Mouse (Mus musculus): ENCODE results near the gene Dusp11. TPM values are rescaled to one million over a fixed set of nuclear protein-coding genes. Genes with fewer than 3 reads are reported as not detected.
A peak's percentile ranks its signal among the peaks of the same experiment; 100 is the strongest.
"Not testable (repeated sequence)": the region's sequence is repeated elsewhere in the genome, so short reads cannot be mapped to it uniquely, and the experiment has no call there.

Gene Dusp11
- total RNA-seq, 2 experiments from 2014 or later = 29.2 to 36.5 TPM

- TF ChIP-seq CTCF (IDR thresholded peaks at IDR 0.05) = no peak
- intact Hi-C loops (cut with DNase I) = no loop called here
- DNase-seq = no peak
- no peak overlapping the region for H3K27ac ChIP-seq
- no peak overlapping the region for H3K4me3 ChIP-seq
Measured at GRCm38 (mm10) chr6:85973336-85973735, 11.9 kb upstream of the Dusp11 start.

DNA sequence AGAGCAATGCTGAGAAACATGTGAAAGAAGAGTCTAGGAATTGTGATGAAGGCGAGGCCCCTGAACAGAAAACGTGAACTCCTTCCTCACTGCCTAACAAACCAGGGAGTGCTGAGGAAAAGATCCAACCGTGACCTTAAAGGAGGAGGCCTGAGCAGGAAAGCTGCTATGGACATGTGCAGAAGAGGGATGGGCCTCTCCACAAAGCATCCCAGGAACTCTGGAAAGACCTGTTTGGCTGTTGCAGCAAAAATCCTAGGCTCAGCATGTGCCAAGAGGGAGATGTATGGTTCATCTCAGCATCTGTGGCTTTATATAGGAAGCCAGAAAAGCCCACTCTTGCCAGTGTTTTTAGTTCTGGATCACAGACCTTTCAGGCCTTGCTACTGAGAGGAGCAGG, 11.2 kb upstream of the Dusp11 start:
- no peak for TF ChIP-seq CTCF (IDR thresholded peaks at IDR 0.05)
- Histone ChIP-seq H3K27ac (no peak overlapping the region), H3K4me3 (no peak overlapping the region)
- DNase-seq = no peak
- intact Hi-C loops (cut with DNase I) = no loop called here

GRCm38 (mm10) chr6:85969889-85970288, 8.4 kb upstream of the Dusp11 start:
- H3K27ac ChIP-seq = no peak overlapping the region
- no peak for TF ChIP-seq CTCF (IDR thresholded peaks at IDR 0.05)
- H3K4me3 ChIP-seq = no peak overlapping the region
- DNase-seq = no peak
- intact Hi-C loops (cut with DNase I) = no loop called here

GRCm38 (mm10) chr6:85966686-85967085, 5.2 kb upstream of the Dusp11 start:
- no peak for DNase-seq
- no peak overlapping the region for H3K27ac ChIP-seq
- TF ChIP-seq CTCF (IDR thresholded peaks at IDR 0.05) = no peak
- H3K4me3 ChIP-seq = no peak overlapping the region
- intact Hi-C loops (cut with DNase I) = no loop called here

DNA sequence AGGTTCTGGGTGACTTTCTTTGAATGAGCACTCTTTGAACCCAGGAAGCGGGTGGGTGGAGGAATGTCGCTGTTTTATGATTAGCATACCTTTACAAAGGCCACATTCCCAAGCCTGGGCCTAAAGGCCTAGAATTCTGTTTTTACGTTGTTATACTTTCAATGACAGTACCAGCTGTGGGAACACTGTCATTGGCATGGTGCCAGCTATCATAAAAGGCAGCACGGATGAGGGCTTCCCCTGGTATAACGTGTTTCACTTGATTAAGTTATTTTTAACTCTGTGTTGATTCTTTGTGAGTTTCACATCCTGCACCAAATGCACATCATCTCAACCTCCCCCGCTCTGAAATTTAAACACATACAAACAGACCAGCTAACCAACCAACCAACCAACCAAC, 4.6 kb upstream of the Dusp11 start:
- DNase-seq; H3K27ac ChIP-seq; intact Hi-C loops (cut with DNase I): not testable (repeated sequence)

GRCm38 (mm10) chr6:85957581-85957980, 3.9 kb downstream of the Dusp11 start:
- Histone ChIP-seq H3K4me3 (no peak overlapping the region), H3K27ac (no peak overlapping the region)
- no peak for DNase-seq
- no peak for TF ChIP-seq CTCF (IDR thresholded peaks at IDR 0.05)
- intact Hi-C loops (cut with DNase I) = no loop called here

More for the DNA sequence above, 4.6 kb upstream of the Dusp11 start:
- H3K4me3 ChIP-seq = not testable (repeated sequence)

DNA sequence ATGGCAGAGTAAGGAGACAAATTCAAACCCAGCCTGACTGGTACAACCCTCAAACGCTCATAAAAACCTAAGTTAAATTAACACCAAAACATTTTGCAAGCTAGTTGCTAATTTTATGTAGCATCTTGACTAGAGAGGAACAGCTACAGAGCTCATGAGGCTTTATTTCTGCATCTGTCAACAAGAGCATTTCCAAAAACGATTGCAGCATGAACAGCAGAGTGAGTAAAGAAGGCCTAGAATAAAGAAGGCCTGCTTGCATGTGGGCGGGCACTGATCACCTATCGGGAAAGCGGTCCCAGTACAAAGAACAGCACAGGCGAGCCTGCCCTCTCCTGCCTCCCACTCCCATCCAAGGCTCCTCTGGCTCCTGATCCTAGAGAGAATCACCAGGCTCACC, 12.9 kb downstream of the Dusp11 start:
- intact Hi-C loops (cut with DNase I) = no loop called here
- Histone ChIP-seq H3K27ac (no peak overlapping the region), H3K4me3 (no peak overlapping the region)
- no peak for DNase-seq
- TF ChIP-seq CTCF (IDR thresholded peaks at IDR 0.05) = no peak

DNA sequence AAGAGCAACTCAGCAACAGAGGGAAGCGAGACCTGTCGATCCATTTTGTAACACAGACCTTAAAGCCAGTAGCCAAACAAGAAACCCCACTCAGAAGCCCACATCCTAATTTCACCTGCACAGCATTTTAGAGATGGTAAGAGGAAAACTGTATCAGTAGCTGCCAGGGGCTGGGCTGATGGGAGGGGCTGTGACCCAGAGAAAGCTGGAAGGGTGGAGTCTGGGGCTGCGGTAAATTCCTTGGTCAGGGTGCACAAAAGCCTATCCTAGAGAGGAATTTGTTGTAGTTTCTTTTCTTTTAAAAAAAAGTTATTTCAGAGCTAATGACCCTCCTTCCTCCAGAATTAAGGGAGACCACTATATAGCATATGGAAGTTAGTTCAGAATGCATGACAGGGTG, 19.0 kb downstream of the Dusp11 start:
- no peak overlapping the region for H3K27ac ChIP-seq
- no peak overlapping the region for H3K4me3 ChIP-seq
- no peak for DNase-seq
- no peak for TF ChIP-seq CTCF (IDR thresholded peaks at IDR 0.05)
- intact Hi-C loops (cut with DNase I) = no loop called here

DNA sequence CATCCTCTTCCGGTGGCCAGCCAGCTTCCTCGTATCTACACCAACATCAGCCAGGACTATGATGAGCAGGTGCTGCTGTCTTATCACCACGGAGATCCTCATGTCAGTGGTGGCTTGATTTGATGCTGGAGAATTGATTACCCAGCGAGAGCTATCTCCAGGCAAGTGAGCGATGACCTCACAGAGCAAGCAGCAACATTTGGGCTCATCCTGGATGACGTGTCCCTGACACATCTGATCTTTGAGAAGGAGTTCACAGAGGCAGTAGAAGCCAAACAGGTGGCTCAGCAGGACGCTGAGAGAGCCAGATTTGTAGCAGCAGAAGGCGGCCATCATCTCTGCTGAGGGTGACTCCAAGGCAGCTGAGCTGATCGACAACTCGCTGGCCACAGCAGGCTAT, 22.8 kb downstream of the Dusp11 start:
- intact Hi-C loops (cut with DNase I) = loop anchor here (5.0 kb wide), 1 partner anchor 69 kb away; no protein-coding TSS in a partner anchor
- Histone ChIP-seq H3K27ac (no peak overlapping the region), H3K4me3 (no peak overlapping the region)
- TF ChIP-seq CTCF (IDR thresholded peaks at IDR 0.05) = no peak
- DNase-seq = no peak

DNA sequence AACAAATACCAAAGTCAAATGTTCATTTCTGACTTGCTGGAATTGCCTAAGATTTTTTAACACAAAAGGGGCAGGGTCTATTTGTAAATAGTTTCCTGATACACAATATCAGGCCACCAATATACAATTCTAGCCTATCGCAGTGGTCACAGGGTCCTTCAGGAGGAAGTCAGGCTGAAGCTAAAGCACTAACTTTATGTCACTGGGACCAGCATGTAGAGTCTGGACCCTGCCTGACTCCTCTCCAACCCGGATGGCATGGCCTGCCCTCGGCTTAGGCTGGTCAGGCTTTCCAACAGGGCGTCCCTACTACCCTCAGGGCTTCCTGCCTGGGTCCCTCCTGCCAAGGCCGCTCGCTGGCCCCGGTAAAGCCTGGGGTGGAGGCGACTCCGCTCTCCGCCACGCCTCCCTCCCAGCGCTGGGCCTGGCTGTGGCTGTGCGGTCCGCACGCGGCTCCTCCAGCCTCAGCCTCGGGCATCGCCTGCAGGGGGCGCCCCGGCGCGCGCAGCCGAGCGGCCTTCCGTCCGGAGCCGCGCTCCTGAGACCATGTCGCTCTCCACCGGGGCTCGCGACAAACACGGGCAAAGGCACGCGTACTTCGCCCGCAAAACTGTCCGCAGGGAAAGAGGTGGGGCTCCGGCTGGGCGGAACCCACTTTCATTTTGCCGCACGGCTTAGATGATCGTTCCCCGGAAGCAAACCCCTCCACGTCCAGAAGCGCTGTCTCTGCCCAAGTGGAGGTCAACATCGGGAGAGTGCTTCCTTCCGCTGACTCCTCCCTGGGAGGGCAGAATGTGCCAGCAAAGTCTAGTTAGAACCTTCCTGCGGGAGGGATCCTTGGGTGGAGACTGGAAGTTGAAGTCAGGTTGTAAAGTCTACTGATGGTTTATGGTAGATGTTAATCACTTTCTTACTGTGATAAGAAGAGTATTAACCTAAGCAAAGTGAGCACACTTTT, 24.7 kb downstream of the Dusp11 start:
- Histone ChIP-seq H3K4me3 (peak overlapping the region; percentile 85), H3K27ac (peak overlapping the region; percentile 93)
- intact Hi-C loops (cut with DNase I) = loop anchor here (1.0 to 5.0 kb wide), 2 partner anchors 25 to 71 kb away; partner anchors contain the start of gene Dusp11
- DNase-seq = peak; percentile 91
- peak; percentile 74 for TF ChIP-seq CTCF (IDR thresholded peaks at IDR 0.05)

DNA sequence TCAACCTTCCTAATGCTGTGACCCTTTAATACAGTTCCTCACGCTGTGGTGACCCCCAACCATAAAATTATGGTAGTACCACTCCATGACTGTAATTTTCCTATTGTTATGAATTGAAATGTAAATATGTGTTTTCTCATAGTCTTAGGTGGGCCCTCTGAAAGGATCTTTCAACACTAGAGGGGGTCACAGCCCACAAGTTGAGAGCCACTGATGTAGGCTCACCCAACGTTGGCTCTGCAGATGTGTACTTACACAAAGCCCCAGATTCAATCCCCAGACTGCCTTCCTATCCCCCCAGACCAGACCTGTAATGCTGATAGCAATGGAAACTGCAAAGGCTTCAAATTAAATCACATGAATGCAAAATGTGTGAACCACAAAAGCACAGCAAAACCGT, 25.8 kb downstream of the Dusp11 start:
- DNase-seq = no peak
- H3K4me3 ChIP-seq = no peak overlapping the region
- TF ChIP-seq CTCF (IDR thresholded peaks at IDR 0.05) = peak; percentile 1; the same call in 1 of the 2 replicates
- H3K27ac ChIP-seq = no peak overlapping the region
- intact Hi-C loops (cut with DNase I) = loop anchor here (5.0 kb wide), 1 partner anchor 72 kb away; no protein-coding TSS in a partner anchor

DNA sequence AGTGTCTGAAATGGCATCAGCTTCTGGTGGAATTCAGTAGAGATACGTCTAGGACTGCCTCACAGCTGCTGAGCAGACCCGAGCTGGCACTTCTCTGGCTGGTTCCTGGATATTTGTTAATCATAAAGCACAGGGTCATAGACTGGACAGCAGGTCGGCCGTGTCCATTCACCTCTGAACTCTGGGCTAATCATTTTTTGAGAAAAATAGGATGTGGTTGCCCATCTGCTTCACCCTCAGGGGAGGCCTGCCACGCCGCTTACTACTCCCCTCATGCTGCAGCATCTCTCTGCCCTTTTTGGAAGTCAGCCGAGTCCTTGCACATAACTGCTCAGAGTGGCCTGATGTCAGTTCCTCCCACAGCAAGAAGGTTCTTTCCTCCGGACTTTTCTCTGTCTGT, 27.4 kb downstream of the Dusp11 start:
- intact Hi-C loops (cut with DNase I) = no loop called here
- no peak for DNase-seq
- TF ChIP-seq CTCF (IDR thresholded peaks at IDR 0.05) = no peak
- Histone ChIP-seq H3K27ac (no peak overlapping the region), H3K4me3 (no peak overlapping the region)

DNA sequence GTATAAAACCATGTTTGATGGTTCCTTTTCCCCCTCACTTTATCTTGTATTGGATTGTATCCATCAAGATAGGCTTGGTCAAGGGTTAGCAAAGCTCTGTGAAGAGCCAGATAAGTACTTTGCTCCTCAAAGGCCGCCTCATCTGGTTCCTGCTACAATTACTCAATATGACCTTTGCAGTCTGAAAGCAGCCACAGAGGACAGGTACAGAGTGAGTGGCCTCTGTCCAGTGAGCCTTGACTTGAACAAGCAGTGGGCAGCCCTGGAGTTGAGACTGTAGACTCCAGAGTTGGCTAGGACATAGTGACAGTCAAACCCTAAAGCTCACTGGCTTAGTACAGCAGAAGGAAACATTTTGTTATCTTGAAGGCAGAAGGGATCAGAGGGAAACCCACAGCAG, 32.2 kb downstream of the Dusp11 start:
- H3K4me3 ChIP-seq = no peak overlapping the region
- TF ChIP-seq CTCF (IDR thresholded peaks at IDR 0.05) = no peak
- intact Hi-C loops (cut with DNase I) = no loop called here
- DNase-seq = no peak
- no peak overlapping the region for H3K27ac ChIP-seq
